Mouse (Mus musculus): ENCODE measurements around the gene Abcb10.
A peak's percentile ranks its signal among the peaks of the same experiment; 100 is the strongest.
"Not testable (repeated sequence)": the region's sequence is repeated elsewhere in the genome, so short reads cannot be mapped to it uniquely, and the experiment has no call there.

Abcb10 gene

GRCm38 (mm10) chr8:123982826-123983400 lies at the start of gene Abcb10:
TSS of gene Abcb10 (minus strand) at chr8:123983122.
- DNase-seq (ENCODE audit: low read depth, low spot score): peak; percentile 97

DNA sequence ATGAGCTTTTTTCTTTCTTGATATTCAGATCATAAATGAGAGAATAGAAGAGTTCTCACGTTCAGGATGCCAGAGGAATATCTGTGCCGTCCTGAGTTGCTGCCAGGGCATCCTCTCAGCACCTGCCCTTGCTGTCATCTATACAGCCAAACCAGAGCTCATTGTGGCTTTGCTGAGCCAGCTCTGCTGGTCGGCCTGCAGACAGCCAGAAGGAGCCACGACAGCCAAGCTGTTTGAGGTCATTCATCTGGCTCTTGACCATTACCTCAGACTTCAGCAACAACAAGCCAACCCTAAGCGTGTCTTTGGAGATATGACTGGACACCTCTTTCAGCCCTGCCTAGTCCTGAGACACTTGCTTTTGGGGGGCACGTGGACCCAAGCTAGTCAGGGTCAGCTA lies 44.9 kb upstream of the Abcb10 start:
- DNase-seq (ENCODE audit: low read depth, low spot score): peak; percentile 21

GRCm38 (mm10) chr8:124026265-124026664 lies 43.3 kb upstream of the Abcb10 start:
- DNase-seq (ENCODE audit: low read depth, low spot score): not testable (repeated sequence)

GRCm38 (mm10) chr8:124021237-124022227 lies 38.6 kb upstream of the Abcb10 start, which contains the start of the genes Taf5l and Urb2:
TSS of gene Taf5l (minus strand) at chr8:124021397.
TSS of gene Urb2 (plus strand) at chr8:124021508.
- DNase-seq (ENCODE audit: low read depth, low spot score): peak; percentile 80

GRCm38 (mm10) chr8:124020439-124021236 lies 37.7 kb upstream of the Abcb10 start:
- peak; percentile 16 for DNase-seq (ENCODE audit: low read depth, low spot score)

GRCm38 (mm10) chr8:124019782-124020181 lies 36.9 kb upstream of the Abcb10 start:
- no peak for DNase-seq (ENCODE audit: low read depth, low spot score)

DNA sequence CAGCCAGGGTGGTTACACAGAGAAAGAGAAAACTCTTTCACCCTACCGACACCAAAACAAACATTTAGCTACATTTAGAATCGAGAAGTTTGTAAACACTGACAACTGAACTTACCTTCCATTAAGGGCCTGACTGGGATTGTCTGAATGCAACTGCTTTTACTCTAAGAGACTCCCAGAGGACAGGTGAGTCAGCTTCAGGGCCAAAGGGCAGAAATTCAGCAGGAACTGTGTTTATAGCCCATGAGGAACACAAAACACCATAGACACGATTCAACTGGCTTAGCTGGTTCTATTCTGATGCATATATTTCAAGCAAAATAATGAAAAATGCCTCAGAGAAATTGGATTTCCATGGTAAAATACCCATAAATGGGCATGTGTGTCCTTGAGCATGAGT lies 31.8 kb upstream of the Abcb10 start:
- no peak for DNase-seq (ENCODE audit: low read depth, low spot score)

- not testable (repeated sequence) for DNase-seq (ENCODE audit: low read depth, low spot score)
These were observed 31.4 kb upstream of the Abcb10 start for GRCm38 (mm10) chr8:124014299-124014698.

- DNase-seq (ENCODE audit: low read depth, low spot score): no peak
These were observed 29.2 kb upstream of the Abcb10 start for GRCm38 (mm10) chr8:124011989-124012586.

DNA sequence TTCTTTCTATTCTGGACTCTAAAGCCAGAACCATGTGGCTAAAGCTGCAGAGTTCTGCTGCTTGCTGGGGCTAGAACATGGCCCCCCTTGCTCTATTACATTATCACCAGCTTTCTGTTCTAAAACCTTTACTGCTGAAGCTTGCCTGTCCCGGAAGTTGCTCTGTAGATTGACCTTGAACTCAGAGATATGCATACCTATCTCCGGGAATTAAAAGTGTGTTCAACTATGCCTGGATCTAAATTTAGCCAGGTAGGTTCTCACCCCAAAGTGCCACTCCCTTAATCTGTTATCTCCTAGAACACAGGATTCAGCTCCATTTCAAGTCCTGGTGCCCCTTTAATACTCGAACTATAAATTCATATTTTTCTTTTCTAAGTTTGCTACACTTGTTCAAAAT lies 28.7 kb upstream of the Abcb10 start:
- DNase-seq (ENCODE audit: low read depth, low spot score): no peak

DNA sequence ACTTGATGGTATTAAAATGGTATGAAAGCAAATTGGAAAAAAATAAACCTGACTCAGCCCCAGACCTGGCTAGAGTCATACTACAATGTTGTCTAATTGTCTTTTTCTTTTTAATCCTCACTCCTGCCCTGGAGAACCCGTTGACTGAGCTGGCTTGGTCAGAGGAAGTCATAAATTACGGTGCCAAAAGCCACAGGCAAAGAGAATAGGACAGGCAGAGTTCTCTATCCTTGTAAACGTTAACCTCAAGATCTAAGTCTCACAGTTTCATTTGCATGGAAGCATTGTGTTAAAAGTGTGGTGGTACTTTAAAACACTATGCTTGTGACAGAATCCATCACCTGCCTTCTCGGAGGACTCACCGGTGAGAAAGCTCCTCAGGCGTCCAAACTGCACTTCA lies 24.9 kb upstream of the Abcb10 start:
- no peak for DNase-seq (ENCODE audit: low read depth, low spot score)

DNA sequence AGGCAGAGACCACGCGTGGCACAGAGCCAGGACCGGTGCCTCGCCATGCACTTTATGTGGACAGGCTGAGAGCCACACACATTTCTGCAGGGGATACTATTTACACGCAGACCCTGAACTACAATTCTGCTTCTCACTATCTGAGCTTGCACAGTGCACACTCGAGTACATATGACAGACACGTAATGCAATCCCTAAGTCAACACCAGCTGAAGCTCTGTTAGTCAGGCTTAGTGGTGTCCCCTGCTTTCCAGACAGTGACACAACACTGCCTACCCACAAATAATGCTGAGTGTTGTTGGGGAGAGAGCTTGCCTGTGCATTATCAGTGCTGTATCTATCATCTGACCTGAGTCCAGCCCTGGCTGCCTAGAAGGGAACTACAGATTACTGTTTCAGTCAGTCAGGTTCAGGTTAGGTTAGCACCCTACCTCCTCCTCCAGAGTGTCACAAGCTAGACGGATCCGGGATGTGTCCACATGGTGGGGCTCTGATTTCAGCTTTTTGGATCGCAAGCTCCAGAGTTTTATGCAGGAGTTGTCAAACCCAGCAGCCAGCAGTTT lies 19.7 kb upstream of the Abcb10 start:
- DNase-seq (ENCODE audit: low read depth, low spot score): peak; percentile 44

DNA sequence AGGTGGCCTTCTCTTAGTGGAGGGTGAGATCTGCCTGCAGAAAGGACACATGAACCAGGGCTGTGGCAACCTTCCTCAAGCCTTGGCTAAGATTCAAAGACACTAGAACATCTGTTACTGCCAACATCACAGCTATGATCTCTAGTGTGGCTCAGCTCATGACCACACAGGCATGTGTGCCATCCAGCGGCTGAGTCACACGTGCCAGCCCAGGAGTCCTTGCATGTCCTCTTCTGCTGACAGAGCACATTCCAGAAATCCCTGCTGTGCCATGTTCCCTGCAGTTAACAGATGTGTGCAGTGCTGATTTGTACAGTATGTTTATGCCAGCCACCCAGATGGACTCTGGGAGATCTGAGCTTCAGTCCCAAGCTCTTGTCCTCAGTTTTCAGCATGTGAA lies 16.6 kb upstream of the Abcb10 start:
- DNase-seq (ENCODE audit: low read depth, low spot score): peak; percentile 81

GRCm38 (mm10) chr8:123993997-123994396 lies 11.1 kb upstream of the Abcb10 start:
- no peak for DNase-seq (ENCODE audit: low read depth, low spot score)

GRCm38 (mm10) chr8:123993597-123993996 lies 10.7 kb upstream of the Abcb10 start:
- DNase-seq (ENCODE audit: low read depth, low spot score): no peak

DNA sequence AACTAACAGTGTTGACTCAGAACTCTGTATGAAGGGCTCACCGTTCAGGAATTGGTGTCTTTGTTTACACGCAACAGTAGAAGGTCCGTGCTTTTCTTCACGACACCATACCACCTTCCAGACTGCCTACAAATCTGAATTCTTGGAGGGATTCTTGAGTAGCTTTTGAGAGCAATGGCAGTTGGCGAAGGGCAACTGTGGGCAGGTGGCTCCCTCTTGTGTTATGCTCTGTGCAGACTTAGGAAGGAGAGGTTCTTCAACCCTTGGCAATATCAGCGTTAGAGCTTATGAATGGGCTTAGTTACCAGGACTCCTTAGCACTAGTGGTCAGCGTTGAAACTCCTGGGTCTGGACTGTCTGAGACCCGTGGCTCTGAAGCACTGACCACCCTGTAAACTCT lies 9.7 kb upstream of the Abcb10 start:
- no peak for DNase-seq (ENCODE audit: low read depth, low spot score)

DNA sequence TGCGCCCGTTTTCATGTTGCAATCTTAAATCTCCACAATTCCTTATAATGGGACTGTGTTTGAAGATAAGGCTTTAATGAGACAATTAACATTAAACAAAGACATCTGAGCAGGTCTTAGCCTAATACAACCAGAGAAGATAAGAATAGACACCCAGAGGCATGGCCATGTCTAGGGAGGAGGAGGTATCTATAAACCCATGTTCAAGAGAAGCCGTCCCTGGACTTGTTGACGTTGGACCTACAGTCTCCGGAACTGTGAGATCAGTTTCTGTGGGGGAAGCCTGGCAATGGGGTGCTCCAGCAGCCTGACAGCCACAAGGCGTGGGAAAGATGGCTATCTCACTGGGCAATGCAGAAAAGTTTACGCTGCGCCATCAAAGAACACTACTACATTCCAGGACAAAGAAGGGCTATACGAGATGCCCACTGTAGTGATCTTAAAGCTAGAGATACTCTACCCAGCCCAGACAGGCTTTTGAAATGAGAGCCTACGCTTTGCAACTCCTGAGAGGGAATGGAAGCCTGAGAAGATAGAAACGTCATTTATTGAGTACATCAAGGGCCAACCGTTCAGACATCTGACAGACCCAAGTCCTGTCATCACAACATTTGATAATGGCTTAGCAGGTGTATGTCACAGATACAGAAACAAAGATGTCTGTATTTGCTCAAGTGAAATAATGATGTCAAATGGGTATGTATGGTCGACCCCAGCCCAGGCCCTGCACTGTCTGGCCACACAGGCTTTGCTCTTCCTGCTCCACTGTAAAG lies 7.5 kb upstream of the Abcb10 start:
- no peak for DNase-seq (ENCODE audit: low read depth, low spot score)

DNA sequence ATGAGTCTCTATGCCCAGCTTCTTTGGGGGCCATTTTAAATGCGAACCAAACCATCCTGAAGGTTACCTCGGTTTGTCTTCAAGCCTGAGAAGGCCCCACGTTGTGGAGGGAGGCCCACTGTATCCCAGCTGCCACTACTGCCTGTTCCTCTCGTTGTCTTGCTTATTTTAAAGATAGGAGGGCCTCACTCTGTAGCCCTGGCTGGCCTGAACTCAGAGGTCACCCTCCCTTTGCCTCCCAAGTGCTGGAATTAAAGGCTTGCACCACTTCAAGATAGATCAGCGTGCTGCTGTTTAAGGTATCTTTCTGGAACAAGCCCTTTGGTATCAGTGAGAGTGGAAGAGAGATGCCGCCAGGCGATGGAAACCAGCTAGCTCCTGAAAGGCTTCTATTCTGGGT lies 6.2 kb upstream of the Abcb10 start:
- DNase-seq (ENCODE audit: low read depth, low spot score): no peak

DNA sequence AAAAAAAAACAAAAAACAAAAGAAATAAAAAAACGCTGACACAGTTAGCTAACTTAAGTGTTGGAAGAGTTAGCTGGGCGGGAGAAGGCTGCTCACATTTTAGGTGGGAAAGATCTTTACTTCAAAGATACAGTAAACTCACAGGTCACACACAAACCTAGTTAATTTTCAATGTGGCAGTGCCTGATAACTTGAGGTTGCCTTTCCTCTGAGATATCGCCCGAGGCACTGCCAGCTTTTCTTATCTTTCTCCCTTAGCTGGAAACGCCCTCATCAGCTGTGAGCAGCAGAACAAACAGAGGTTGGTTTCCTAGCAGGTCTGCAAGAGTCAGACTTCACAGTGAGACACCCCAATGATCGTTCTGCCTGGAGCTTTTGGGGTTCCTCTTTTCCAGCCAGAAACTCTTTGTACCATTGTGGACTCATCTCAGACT lies 5.7 kb upstream of the Abcb10 start:
- DNase-seq (ENCODE audit: low read depth, low spot score): no peak

DNA sequence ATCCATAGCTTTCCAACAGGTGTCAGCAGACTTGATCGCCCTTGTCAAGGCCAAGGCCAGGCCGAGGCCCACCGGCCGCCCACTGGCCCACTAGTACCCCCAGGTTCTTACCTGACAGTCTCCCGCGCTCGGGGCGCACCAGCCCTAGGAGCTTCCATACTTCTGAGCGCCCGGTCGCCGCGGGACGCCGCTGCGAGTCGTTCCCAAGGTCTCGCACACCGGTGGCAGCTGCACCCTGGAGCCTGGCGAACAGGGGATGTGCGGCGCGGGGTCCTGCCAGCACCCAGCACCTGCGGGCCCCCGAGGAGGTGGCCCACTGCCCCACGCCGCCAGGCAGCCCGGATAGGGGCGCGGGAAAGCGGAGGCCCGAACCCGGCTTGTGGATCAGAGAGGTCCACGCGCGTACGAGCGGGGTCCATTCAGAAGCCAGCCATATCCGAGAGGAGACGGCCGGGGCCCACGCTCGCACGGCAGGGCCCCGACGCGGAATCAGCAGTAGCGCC lies 580 bp downstream of the Abcb10 start:
- no peak for DNase-seq (ENCODE audit: low read depth, low spot score)

Data from skeletal muscle tissue, adult 2 months (tissue).